Mouse (Mus musculus) cerebellum, adult 2 months (tissue): ENCODE measurements around the gene Cep55.

Source experiments
- CTCF ChIP-seq: fragments of 200-500 bp; IDR thresholded peaks from 2 replicates; pipeline ENCODE4 v1.5.1; 2011; ENCODE audit warnings: low read depth, mild to moderate bottlenecking, control low read depth, low read length, moderate library complexity, borderline replicate concordance; ENCODE audit not compliant: insufficient read depth
- POLR2A ChIP-seq: fragments of 200-500 bp; IDR thresholded peaks from 2 replicates; pipeline ENCODE4 v1.6.1; 2011; ENCODE audit warnings: low read length, control low read depth, borderline replicate concordance; ENCODE audit not compliant: insufficient read depth

GRCm38 (mm10) chr19:38042261-38042722, 12.5 kb upstream of the Cep55 start:
- TF ChIP-seq CTCF = no peak
- no peak for TF ChIP-seq POLR2A
